Mouse (Mus musculus) liver, adult 2 months (tissue): ENCODE results near the gene Pik3c2b. TPM values are rescaled to one million over a fixed set of nuclear protein-coding genes. Genes with fewer than 3 reads are reported as not detected.

ENCODE experiments used
- DNase-seq: peaks from one replicate; pipeline ENCODE4 v3.0.0-alpha.2; 2011; ENCODE audit warnings: low read depth, low spot score; ENCODE audit errors: extremely low read depth
- H3K27ac ChIP-seq: fragments of 200-500 bp; replicated peaks from 2 replicates; pipeline ENCODE4 v1.5.1; 2012; ENCODE audit warnings: low read depth, mild to moderate bottlenecking, control low read depth, inconsistent platforms, low read length; ENCODE audit not compliant: insufficient read depth
- H3K27me3 ChIP-seq: fragments of 200-500 bp; 2 replicates; pipeline ENCODE4 v1.6.1; 2012; ENCODE audit warnings: mild to moderate bottlenecking, moderate library complexity, low read length, inconsistent platforms; ENCODE audit not compliant: control insufficient read depth, insufficient read depth
- H3K36me3 ChIP-seq: fragments of 200-500 bp; 2 replicates; pipeline ENCODE4 v1.6.1; 2012; ENCODE audit warnings: low read length, inconsistent platforms; ENCODE audit not compliant: control insufficient read depth, insufficient read depth
- H3K4me1 ChIP-seq: fragments of 200-500 bp; 2 replicates; pipeline ENCODE4 v1.6.1; 2011; ENCODE audit warnings: low read length; ENCODE audit not compliant: control insufficient read depth, insufficient read depth
- H3K4me3 ChIP-seq: fragments of 200-500 bp; 2 replicates; pipeline ENCODE4 v1.5.1; 2011; ENCODE audit warnings: low read depth, mild to moderate bottlenecking, control low read depth, low read length, moderate library complexity; ENCODE audit not compliant: insufficient read depth
- H3K79me2 ChIP-seq: fragments of 200-500 bp; 2 replicates; pipeline ENCODE4 v1.6.1; 2012; ENCODE audit warnings: inconsistent platforms, mild to moderate bottlenecking, low read length, moderate library complexity; ENCODE audit not compliant: control insufficient read depth, insufficient read depth
- H3K9ac ChIP-seq: fragments of 200-500 bp; 2 replicates; pipeline ENCODE4 v1.6.1; 2012; ENCODE audit warnings: low read depth, mild to moderate bottlenecking, control low read depth, inconsistent platforms, low read length
- CTCF ChIP-seq: fragments of 200-500 bp; IDR thresholded peaks from 2 replicates; pipeline ENCODE4 v1.5.1; 2011; ENCODE audit warnings: low read depth, low read length, control low read depth
- POLR2A ChIP-seq: fragments of 200-500 bp; IDR thresholded peaks from 2 replicates; pipeline ENCODE4 v1.6.1; 2011; ENCODE audit warnings: low read length, control low read depth; ENCODE audit not compliant: insufficient read depth; ENCODE audit errors: extremely low read depth
- WGBS: fragments of 180-500 bp; shearing (Covaris S2); methylation state at CpG from one replicate; pipeline ENCODE4 v1.1.7; 2018; 5-methylcytosine and 5-hydroxymethylcytosine counted together
- polyA plus RNA-seq: library from polyadenylated mRNA; depleted of rRNA; stranded (reverse); fragments of >200 nt; gene quantifications from 2 replicates; pipeline ENCODE4 v1.2.3, GENCODE M21; 2012
- total RNA-seq: library from RNA; depleted of rRNA; stranded (reverse); fragments of >200 nt; gene quantifications from 2 replicates; pipeline ENCODE4 v1.2.3, GENCODE M21; 2014

The Pik3c2b gene
- total and polyA plus RNA-seq, 2 experiments: 2.5 to 3.3 TPM

- Histone ChIP-seq H3K9ac (no peak overlapping the region), H3K4me3 (no peak overlapping the region; the same call in 1 of the 2 replicates), H3K36me3 (peaks cover 6% of the 10 kb centered on the region; the same call in 1 of the 2 replicates), H3K27me3 (no peaks in the 10 kb centered on the region), H3K4me1 (peaks cover 13% of the 10 kb centered on the region), H3K27ac (peak overlapping the region; percentile 47), H3K79me2 (peaks cover 23% of the 10 kb centered on the region; the same call in 1 of the 2 replicates)
- 62% methylated on average over 16 of the region's 16 CpGs for WGBS
- DNase-seq: no peak
- no peak for TF ChIP-seq POLR2A
- no peak for TF ChIP-seq CTCF
These were observed 84.2 kb downstream of the Pik3c2b start for GRCm38 (mm10) chr1:133129471-133130221.

GRCm38 (mm10) chr1:133130638-133131560 is 85.4 kb downstream of the Pik3c2b start, which contains the start of gene Ppp1r15b:
Ppp1r15b (plus strand) TSS chr1:133131143.
- 1% methylated on average over 72 of the region's 72 CpGs for WGBS
- Histone ChIP-seq H3K36me3 (peaks cover 7% of the 10 kb centered on the region), H3K9ac (peak within 1 kb of the TSS; percentile 96), H3K27ac (peak within 1 kb of the TSS; percentile 94), H3K4me1 (peaks cover 11% of the 10 kb centered on the region), H3K4me3 (peak within 1 kb of the TSS; percentile 91), H3K79me2 (peaks cover 31% of the 10 kb centered on the region; the same call in 1 of the 2 replicates), H3K27me3 (no peaks in the 10 kb centered on the region)
- DNase-seq: peak; percentile 95
- TF ChIP-seq POLR2A: peak; percentile 93
- TF ChIP-seq CTCF: no peak

GRCm38 (mm10) chr1:133131561-133131905 is 86.1 kb downstream of the Pik3c2b start:
- TF ChIP-seq CTCF: no peak
- no peak for TF ChIP-seq POLR2A
- WGBS: under 1% methylated on average over 35 of the region's 35 CpGs
- Histone ChIP-seq H3K4me1 (peaks cover 12% of the 10 kb centered on the region), H3K27ac (peak overlapping the region; percentile 94), H3K4me3 (peak overlapping the region; percentile 91), H3K9ac (peak overlapping the region; percentile 96), H3K79me2 (peaks cover 33% of the 10 kb centered on the region; the same call in 1 of the 2 replicates), H3K36me3 (peaks cover 13% of the 10 kb centered on the region), H3K27me3 (no peaks in the 10 kb centered on the region)
- peak; percentile 34 for DNase-seq

- under 1% methylated on average over 11 of the region's 11 CpGs for WGBS
- Histone ChIP-seq H3K79me2 (peaks cover 33% of the 10 kb centered on the region; the same call in 1 of the 2 replicates), H3K36me3 (peaks cover 17% of the 10 kb centered on the region), H3K27me3 (no peaks in the 10 kb centered on the region), H3K27ac (peak overlapping the region; percentile 94), H3K4me1 (peaks cover 16% of the 10 kb centered on the region), H3K9ac (peak overlapping the region; percentile 96), H3K4me3 (peak overlapping the region; percentile 91)
- no peak for TF ChIP-seq POLR2A
- no peak for TF ChIP-seq CTCF
- DNase-seq: peak; percentile 61
These were observed 86.5 kb downstream of the Pik3c2b start for GRCm38 (mm10) chr1:133131936-133132335.

- peak; percentile 57 for DNase-seq
- under 1% methylated on average over 26 of the region's 26 CpGs for WGBS
These were observed 87.2 kb downstream of the Pik3c2b start for GRCm38 (mm10) chr1:133132388-133133326.

More at GRCm38 (mm10) chr1:133132388-133133326, 87.2 kb downstream of the Pik3c2b start:
- Histone ChIP-seq H3K9ac (peak overlapping the region; percentile 96), H3K4me1 (peaks cover 19% of the 10 kb centered on the region), H3K36me3 (peaks cover 24% of the 10 kb centered on the region), H3K27me3 (no peaks in the 10 kb centered on the region), H3K4me3 (peak overlapping the region; percentile 91), H3K27ac (peak overlapping the region; percentile 94), H3K79me2 (peaks cover 33% of the 10 kb centered on the region; the same call in 1 of the 2 replicates)
- TF ChIP-seq CTCF: no peak
- TF ChIP-seq POLR2A: no peak
